ENCODE assay signal across 9 mouse cellular contexts in genomic region chr17:30280323-30281118, GRCm38 (mm10).
DNase-seq lines count a peak whose midpoint lies in the region; ATAC-seq and TF ChIP-seq lines count a peak whose summit lies in the region.
"Had no signal": no experiment of that assay in that cellular context is flagged by ENCODE, and none has a peak within 500 bp of the region (broad histone marks: within the 10 kb centered on the region; RNA-seq: fewer than 3 reads in every experiment).

No protein-coding gene starts in this region.

- H3K36me3 ChIP-seq in kidney, adult 2 months (ENCODE audit: control insufficient read depth, insufficient read depth, low read length): no peaks in the 10 kb centered on the region
- no peaks in the 10 kb centered on the region for H3K36me3 ChIP-seq in kidney, embryonic 15.5 days
- no peaks in the 10 kb centered on the region for H3K36me3 ChIP-seq in forebrain, embryonic 13.5 days (ENCODE audit: poor library complexity, severe bottlenecking)

- TF ChIP-seq POLR2A in kidney, adult 2 months (IDR thresholded peaks at IDR 0.05; ENCODE audit: low read depth, low read length): no peak

- TF ChIP-seq CTCF in kidney, adult 2 months (conservative IDR thresholded peaks at IDR 0.05; ENCODE audit: insufficient read depth, insufficient read length, low read depth, low read length): no peak

- H3K4me2 ChIP-seq in kidney, embryonic 15.5 days: no peak overlapping the region
- H3K4me2 ChIP-seq in forebrain, embryonic 13.5 days: no peak overlapping the region

- no peak overlapping the region for H3K27ac ChIP-seq in kidney, adult 2 months (ENCODE audit: insufficient read depth, low read depth, low read length)
- H3K27ac ChIP-seq in kidney, embryonic 15.5 days: no peak overlapping the region
- H3K27ac ChIP-seq in forebrain, embryonic 13.5 days: no peak overlapping the region

- no peak overlapping the region for H3K4me3 ChIP-seq in kidney, adult 2 months (ENCODE audit: insufficient read depth, low read depth, low read length)
- H3K4me3 ChIP-seq in kidney, embryonic 15.5 days (replicated peaks): no peak overlapping the region
- H3K4me3 ChIP-seq in forebrain, embryonic 13.5 days: no peak overlapping the region

- H3K9ac ChIP-seq in kidney, embryonic 15.5 days: no peak overlapping the region
- H3K9ac ChIP-seq in forebrain, embryonic 13.5 days: no peak overlapping the region

- peak; percentile 63 for DNase-seq in kidney, adult 2 months
- peak; percentile 85 for DNase-seq in R1 (ENCODE audit: low read depth, low spot score)
- no peak for DNase-seq in right cerebral cortex, adult 18-20 months
- no peak for DNase-seq in testis, postnatal 14 days (ENCODE audit: low spot score)
- no peak for DNase-seq in right cerebral cortex, postnatal 10 days (ENCODE audit: low spot score in 2 of 2)
- DNase-seq: right cerebral cortex, postnatal 4 days had no signal

- H3K4me1 ChIP-seq in kidney, adult 2 months (ENCODE audit: control insufficient read depth, insufficient read depth, low read length): 0 out of 2 replicates have a peak, but pooled peaks cover 5% of the 10 kb centered on the region
- H3K4me1 ChIP-seq in kidney, embryonic 15.5 days: peaks cover 13% of the 10 kb centered on the region
- H3K4me1 ChIP-seq in forebrain, embryonic 13.5 days: peaks cover 36% of the 10 kb centered on the region

- no peaks in the 10 kb centered on the region for H3K27me3 ChIP-seq in kidney, adult 2 months (replicated peaks; ENCODE audit: control insufficient read depth, insufficient read depth, low read length)
- H3K27me3 ChIP-seq in kidney, embryonic 15.5 days: no peaks in the 10 kb centered on the region
- H3K27me3 ChIP-seq in forebrain, embryonic 13.5 days: peaks cover 18% of the 10 kb centered on the region

- ATAC-seq in kidney, embryonic 15.5 days (replicated peaks; ENCODE audit: low FRiP score): no peak
- ATAC-seq in forebrain, embryonic 13.5 days: peak; percentile 41; the same call in 1 of the 2 replicates
- ATAC-seq in megakaryocyte, adult 5-6 weeks (ENCODE audit: poor library complexity, severe bottlenecking): peak; percentile 90

- H3K9me3 ChIP-seq in kidney, embryonic 15.5 days (replicated peaks): no peaks in the 10 kb centered on the region
- no peaks in the 10 kb centered on the region for H3K9me3 ChIP-seq in forebrain, embryonic 13.5 days (replicated peaks)

- WGBS in kidney, adult 2 months: 74% methylated on average over 7 of the region's 7 CpGs
- WGBS in kidney, embryonic 15.5 days: 70% methylated on average over 7 of the region's 7 CpGs
- WGBS in forebrain, embryonic 13.5 days: 16% methylated on average over 7 of the region's 7 CpGs

Comparison
In these comparisons a context has a peak if more than half of its experiments do, and no peak if none do; other contexts are left out.
1. DNase-seq: peak in kidney, adult 2 months (single experiment) and R1 (single experiment); none in right cerebral cortex, adult 18-20 months (single experiment), testis, postnatal 14 days (single experiment) and right cerebral cortex, postnatal 10 days (0 of 2).